Mouse (Mus musculus) forebrain, embryonic 16.5 days (tissue): ENCODE measurements at regions not wholly inside any gene's neighbourhood (a gene's known extent, or its start where the extent isn't known, plus 50 kb on each side); places are given as distances from the start of the nearest gene placed in this dataset.
A peak's percentile ranks its signal among the peaks of the same experiment; 100 is the strongest.

Experiments
- ATAC-seq: fragments of 200-750 bp; cut with Nextera tagmentation; 2 replicates; pipeline ENCODE4 v1.8.0; 2017; ENCODE audit warnings: mild to moderate bottlenecking, moderate library complexity
- H3K27ac ChIP-seq: fragments of 300-500 bp; sonication (generic); 2 replicates; pipeline ENCODE4 v1.5.1; 2014; ENCODE audit warnings: low read length, control low read depth
- H3K27me3 ChIP-seq: fragments of 300-500 bp; sonication (generic); replicated peaks from 2 replicates; pipeline ENCODE4 v1.6.1; 2014; ENCODE audit warnings: low read length; ENCODE audit not compliant: control insufficient read depth, insufficient read depth
- H3K36me3 ChIP-seq: fragments of 300-500 bp; sonication (generic); 2 replicates; pipeline ENCODE4 v1.6.1; 2014; ENCODE audit not compliant: control insufficient read depth, insufficient read depth
- H3K4me1 ChIP-seq: fragments of 300-500 bp; sonication (generic); replicated peaks from 2 replicates; pipeline ENCODE4 v1.6.1; 2014; ENCODE audit warnings: low read length; ENCODE audit not compliant: control insufficient read depth, insufficient read depth
- H3K4me2 ChIP-seq: fragments of 300-500 bp; sonication (generic); 2 replicates; pipeline ENCODE4 v1.6.1; 2014; ENCODE audit warnings: mild to moderate bottlenecking, low read length, control low read depth
- H3K4me3 ChIP-seq: fragments of 300-500 bp; sonication (generic); replicated peaks from 2 replicates; pipeline ENCODE4 v1.5.1; 2014; ENCODE audit warnings: mild to moderate bottlenecking, low read length, control low read depth
- H3K9ac ChIP-seq: fragments of 300-500 bp; sonication (generic); replicated peaks from 2 replicates; pipeline ENCODE4 v1.6.1; 2014; ENCODE audit warnings: low read depth, low read length, control low read depth
- H3K9me3 ChIP-seq: fragments of 300-500 bp; sonication (generic); 2 replicates; pipeline ENCODE4 v1.6.1; 2016; ENCODE audit warnings: low read length; ENCODE audit not compliant: control insufficient read depth
- WGBS: fragments of 180-500 bp; shearing (Covaris S2); extraction: QIAGEN DNeasy Blood & Tissue Kit; methylation state at CpG from one replicate; pipeline ENCODE4 v1.1.7; 2014; 5-methylcytosine and 5-hydroxymethylcytosine counted together

DNA sequence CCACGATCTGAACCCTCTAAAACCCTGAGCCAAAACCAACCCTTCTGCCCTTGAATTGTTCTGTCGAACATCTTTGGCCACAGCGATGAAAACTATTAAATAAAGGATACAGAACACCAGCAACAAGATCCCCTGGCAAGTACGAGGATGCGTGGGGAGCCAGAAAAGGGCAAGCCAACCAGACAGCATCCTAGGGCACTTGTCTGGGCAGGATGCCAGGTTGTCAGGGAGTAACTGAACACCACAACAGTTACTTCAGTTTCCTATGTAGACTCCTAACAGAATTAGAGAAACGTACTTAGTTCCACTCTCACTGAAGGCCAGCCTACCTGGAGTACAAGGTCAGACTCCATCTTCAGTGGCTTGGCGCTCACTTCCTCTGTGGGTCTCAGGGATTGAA, 138.4 kb upstream of the Med14 start:
- no peak overlapping the region for H3K4me2 ChIP-seq
- no peak overlapping the region for H3K9ac ChIP-seq
- 72% methylated on average over 7 of the region's 7 CpGs for WGBS
- H3K27ac ChIP-seq = no peak overlapping the region
- H3K4me3 ChIP-seq = no peak overlapping the region
- no peaks in the 10 kb centered on the region for H3K4me1 ChIP-seq
- no peaks in the 10 kb centered on the region for H3K9me3 ChIP-seq
- no peaks in the 10 kb centered on the region for H3K27me3 ChIP-seq
- no peaks in the 10 kb centered on the region for H3K36me3 ChIP-seq
- ATAC-seq = no peak

DNA sequence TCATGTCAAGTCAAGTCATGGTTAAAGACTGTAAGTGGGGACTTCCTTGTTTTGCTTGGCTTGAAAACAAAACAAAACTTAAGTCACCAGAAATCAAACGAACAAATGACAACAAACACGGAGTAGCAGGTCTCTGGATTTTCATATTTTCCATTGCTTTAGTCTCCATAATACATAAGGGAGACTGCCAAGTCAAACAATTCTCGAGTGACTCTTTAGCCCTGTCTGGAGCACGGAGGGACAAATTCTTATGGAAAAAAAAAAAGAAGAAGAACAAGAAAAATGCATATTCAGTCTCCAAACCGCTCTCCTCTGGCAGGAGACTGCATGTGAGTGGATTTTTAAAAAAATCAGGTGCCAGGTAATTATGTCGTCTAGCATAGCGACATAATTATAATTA, 129.6 kb upstream of the Med14 start:
- ATAC-seq = no peak
- Histone ChIP-seq H3K27ac (no peak overlapping the region), H3K36me3 (no peaks in the 10 kb centered on the region), H3K9ac (no peak overlapping the region), H3K4me3 (no peak overlapping the region), H3K4me2 (no peak overlapping the region), H3K27me3 (no peaks in the 10 kb centered on the region), H3K4me1 (peaks cover 2% of the 10 kb centered on the region; the same call in 1 of the 2 replicates), H3K9me3 (no peaks in the 10 kb centered on the region)
- WGBS = 64% methylated on average over 7 of the region's 7 CpGs

DNA sequence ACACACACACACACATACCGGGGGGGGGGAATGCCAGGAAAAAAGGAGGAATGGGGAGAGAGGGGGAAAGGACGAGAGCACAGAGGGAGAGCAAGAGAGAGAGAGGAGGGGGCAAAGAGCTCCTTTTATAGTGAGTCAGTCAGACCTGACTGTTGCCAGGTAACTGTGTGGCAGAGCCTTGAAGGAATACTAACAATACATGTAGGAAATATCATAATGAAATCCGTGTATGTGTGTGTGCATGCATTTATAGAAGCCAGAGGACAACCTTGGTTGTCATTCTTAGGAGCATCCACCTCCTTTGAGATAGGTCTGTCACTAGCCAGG, 127.6 kb upstream of the Med14 start:
- no peak overlapping the region; the same call in 1 of the 2 replicates for H3K4me2 ChIP-seq
- ATAC-seq = peak; percentile 69
- no peak overlapping the region for H3K4me3 ChIP-seq
- no peak overlapping the region for H3K9ac ChIP-seq
- peak overlapping the region; percentile 72 for H3K27ac ChIP-seq
- peaks cover 2% of the 10 kb centered on the region; the same call in 1 of the 2 replicates for H3K4me1 ChIP-seq
- 6% methylated on average over 2 of the region's 3 CpGs for WGBS
- no peaks in the 10 kb centered on the region for H3K27me3 ChIP-seq
- no peaks in the 10 kb centered on the region for H3K9me3 ChIP-seq
- H3K36me3 ChIP-seq = no peaks in the 10 kb centered on the region

DNA sequence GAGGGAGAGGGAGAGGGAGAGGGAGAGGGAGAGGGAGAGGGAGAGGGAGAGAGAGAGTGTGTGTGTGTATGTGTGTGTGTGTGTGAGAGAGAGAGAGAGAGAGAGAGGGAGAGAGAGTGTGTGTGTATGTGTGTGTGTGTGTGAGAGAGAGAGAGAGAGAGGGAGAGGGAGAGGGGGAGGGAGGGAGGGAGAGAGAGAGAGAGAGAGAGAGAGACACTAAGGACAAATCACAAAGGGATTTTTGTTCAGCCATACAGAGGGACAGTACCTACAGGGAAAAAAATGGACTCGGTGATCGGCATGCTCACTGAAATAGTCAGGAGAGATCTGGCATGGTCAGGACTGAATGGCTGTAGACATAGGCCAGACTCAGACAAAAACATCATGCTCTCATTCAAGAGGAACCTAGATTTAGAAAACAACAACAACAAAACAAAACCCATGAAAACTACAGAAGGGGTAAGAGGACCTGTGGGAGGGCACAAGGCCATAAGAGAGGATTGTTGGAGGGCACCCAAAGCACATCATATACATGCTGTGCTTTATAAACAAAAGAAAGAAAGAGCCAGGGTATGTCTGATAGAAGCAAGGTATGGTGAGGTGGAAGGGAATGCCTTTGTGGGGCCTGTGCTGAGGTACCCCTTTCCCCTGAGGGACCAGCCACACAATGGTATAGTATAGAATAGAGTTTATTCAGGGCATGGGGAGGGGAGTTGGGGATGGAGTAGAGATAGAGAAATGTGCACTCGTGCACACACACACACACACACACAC, 127.0 kb upstream of the Med14 start:
- peak overlapping the region; percentile 61 for H3K27ac ChIP-seq
- peak overlapping the region; percentile 36 for H3K4me2 ChIP-seq
- H3K4me1 ChIP-seq = peaks cover 2% of the 10 kb centered on the region; the same call in 1 of the 2 replicates
- H3K4me3 ChIP-seq = peak overlapping the region; percentile 7; the same call in 1 of the 2 replicates
- peak; percentile 64 for ATAC-seq
- no peaks in the 10 kb centered on the region for H3K36me3 ChIP-seq
- 0 out of 2 replicates have a peak overlapping the region, but pooled peaks have one; percentile 17 for H3K9ac ChIP-seq
- H3K27me3 ChIP-seq = no peaks in the 10 kb centered on the region
- whole genome bisulfite sequencing = 37% methylated on average over 3 of the region's 3 CpGs
- no peaks in the 10 kb centered on the region for H3K9me3 ChIP-seq

DNA sequence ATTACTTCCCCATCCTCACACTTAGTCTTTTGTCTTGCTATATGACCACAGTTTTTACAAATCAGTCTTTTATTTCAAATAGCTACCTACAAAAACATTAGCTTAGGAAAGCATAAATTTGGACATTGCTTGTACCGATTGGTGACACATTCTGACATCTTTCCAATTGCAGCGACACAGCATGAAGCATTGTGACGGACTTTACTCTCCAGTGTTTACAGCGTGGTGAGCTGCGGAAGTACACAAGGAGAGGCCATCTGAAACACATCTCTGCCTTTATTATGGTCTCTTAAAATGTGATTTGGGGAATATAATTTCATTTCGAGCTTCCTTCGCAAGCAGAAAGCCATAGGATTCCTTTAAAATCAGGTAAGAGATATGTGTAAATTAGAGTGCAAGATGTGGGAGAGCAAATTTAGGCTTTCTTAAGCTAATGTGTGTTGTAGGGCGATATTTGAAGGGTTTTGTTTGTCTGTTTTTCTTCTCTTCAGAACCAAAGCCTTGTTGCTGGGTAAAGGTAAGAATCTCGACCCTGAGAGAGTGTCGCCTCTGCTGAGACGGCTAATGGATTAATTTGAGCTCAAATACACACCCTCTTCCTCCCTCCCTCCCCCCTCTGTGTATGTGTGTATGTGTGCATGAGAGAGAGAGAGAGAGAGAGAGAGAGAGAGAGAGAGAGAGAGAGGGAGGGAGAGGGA, 126.3 kb upstream of the Med14 start:
- Histone ChIP-seq H3K4me1 (peaks cover 2% of the 10 kb centered on the region; the same call in 1 of the 2 replicates), H3K27me3 (no peaks in the 10 kb centered on the region), H3K27ac (peak overlapping the region; percentile 55), H3K4me2 (peak overlapping the region; percentile 24), H3K9me3 (no peaks in the 10 kb centered on the region), H3K36me3 (no peaks in the 10 kb centered on the region), H3K9ac (no peak overlapping the region), H3K4me3 (no peak overlapping the region)
- WGBS = 30% methylated on average over 11 of the region's 11 CpGs
- peak; percentile 61 for ATAC-seq

DNA sequence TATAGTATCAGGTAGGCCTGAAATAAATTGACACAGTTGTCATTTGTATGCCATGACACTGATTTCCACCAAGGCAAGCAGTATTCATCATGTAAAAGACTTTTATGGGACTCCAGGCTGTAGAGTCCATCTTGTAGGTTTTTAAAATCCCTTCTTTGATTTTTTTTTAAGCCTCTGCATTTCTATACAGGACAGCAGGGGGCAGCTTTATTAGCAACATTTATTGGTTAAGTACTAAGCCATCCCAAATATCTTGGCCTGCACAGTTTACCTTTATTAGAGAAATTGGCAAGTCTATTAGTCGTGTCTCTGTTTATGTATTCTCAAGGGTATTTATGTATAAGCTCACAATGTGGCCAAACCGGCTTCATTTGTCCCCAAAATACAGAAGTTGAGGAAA, 125.6 kb upstream of the Med14 start:
- Histone ChIP-seq H3K36me3 (no peaks in the 10 kb centered on the region), H3K9ac (no peak overlapping the region), H3K4me1 (peaks cover 2% of the 10 kb centered on the region; the same call in 1 of the 2 replicates), H3K27ac (no peak overlapping the region), H3K27me3 (no peaks in the 10 kb centered on the region), H3K4me3 (no peak overlapping the region), H3K9me3 (no peaks in the 10 kb centered on the region), H3K4me2 (no peak overlapping the region)
- 28% methylated on average over 2 of the region's 2 CpGs for whole genome bisulfite sequencing
- ATAC-seq = no peak

DNA sequence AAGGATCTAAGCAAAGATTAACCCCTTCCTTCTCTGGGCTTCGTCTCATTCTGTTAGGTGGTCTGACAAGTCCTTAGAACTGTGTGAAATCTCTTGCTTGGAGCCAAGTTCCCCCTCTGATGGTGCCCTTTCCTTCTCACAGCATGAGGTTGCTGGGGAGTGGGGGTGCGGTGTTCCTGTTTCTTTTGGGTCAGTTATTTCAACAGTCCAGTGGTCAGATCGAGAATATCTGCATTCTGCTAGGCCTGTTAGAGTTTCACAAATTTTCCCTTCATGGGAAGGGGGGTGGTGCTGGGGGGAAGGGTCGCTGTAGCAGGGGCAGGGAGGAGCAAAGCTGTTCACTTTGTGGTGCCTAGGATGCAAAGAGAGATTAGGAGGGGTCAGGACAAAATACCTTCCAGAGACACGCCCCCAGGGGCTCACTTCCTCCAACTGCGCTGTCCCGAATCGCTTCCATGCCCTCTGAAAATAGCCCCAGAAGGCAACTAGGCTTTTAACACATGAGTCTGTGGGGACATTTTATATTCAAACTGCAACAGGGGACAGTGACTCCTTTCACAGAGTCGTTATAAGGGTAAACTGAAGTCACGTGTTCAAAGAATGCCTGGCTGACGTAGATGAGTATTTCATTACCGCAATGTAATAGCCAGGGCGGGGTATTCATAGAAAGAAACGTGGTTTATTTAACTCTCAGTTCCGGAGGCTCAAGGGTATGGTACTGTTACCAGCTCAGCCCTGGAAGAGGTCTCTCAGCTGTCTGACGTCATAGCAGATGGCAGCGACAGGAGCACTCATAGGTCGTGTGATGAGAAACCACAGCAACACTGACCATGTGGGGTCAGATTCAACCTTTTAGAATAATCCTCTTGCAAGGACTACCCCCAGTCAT, 124.5 kb upstream of the Med14 start:
- no peaks in the 10 kb centered on the region for H3K27me3 ChIP-seq
- H3K27ac ChIP-seq = no peak overlapping the region
- H3K4me3 ChIP-seq = no peak overlapping the region

DNA sequence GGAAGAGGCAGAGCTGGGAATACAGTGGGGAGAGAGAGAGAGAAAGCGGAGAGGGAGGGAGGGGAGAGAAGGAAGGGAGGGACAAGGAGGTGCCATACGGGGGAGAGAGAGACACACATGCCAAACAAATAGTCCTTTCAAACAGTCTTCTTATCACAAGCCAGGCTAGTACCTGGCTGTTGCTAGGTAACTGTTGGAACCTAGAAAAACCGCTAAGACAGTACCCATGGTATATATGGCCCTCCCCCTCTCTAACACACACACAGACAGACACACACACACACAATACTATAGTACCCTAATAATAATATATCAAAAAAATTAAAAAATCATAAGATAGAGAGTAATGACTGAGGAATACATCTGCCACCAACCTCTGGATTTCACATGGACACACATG, 117.4 kb upstream of the Med14 start:
- Histone ChIP-seq H3K4me1 (no peaks in the 10 kb centered on the region), H3K4me3 (no peak overlapping the region), H3K9me3 (no peaks in the 10 kb centered on the region), H3K27me3 (no peaks in the 10 kb centered on the region), H3K4me2 (no peak overlapping the region), H3K27ac (no peak overlapping the region), H3K9ac (no peak overlapping the region), H3K36me3 (no peaks in the 10 kb centered on the region)
- peak; percentile 45; the same call in 1 of the 2 replicates for ATAC-seq
- 51% methylated on average over 3 of the region's 3 CpGs for WGBS

More for the DNA sequence above, 124.5 kb upstream of the Med14 start:
- no peak overlapping the region for H3K9ac ChIP-seq
- H3K36me3 ChIP-seq = no peaks in the 10 kb centered on the region
- no peak overlapping the region; the same call in 1 of the 2 replicates for H3K4me2 ChIP-seq
- ATAC-seq = no peak
- H3K9me3 ChIP-seq = no peaks in the 10 kb centered on the region
- H3K4me1 ChIP-seq = peaks cover 2% of the 10 kb centered on the region; the same call in 1 of the 2 replicates
- WGBS = 31% methylated on average over 18 of the region's 18 CpGs

DNA sequence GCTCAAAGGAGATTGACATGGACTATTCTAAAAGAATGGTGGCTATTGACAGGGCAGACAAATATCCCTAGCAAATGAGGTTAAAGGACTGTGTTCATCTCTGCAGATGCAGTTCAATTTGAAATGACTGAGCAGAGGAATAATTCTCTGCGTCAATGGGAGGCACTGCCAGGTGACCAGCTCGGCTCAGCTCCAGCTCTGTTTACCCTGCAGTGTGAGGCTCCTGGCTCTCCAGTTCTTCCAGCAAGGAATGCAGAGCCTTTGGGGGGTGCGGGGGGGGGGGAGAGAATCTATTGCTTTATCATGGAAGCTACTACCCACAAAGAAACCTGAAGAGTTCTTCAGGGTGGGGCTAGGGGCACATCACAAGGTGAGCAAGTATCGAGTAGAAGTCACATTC, 115.6 kb upstream of the Med14 start:
- H3K27me3 ChIP-seq = no peaks in the 10 kb centered on the region
- H3K4me1 ChIP-seq = 0 out of 2 replicates have a peak, but pooled peaks cover 3% of the 10 kb centered on the region
- H3K27ac ChIP-seq = no peak overlapping the region
- H3K4me3 ChIP-seq = no peak overlapping the region
- no peak for ATAC-seq
- H3K4me2 ChIP-seq = no peak overlapping the region
- H3K9ac ChIP-seq = no peak overlapping the region
- no peaks in the 10 kb centered on the region for H3K36me3 ChIP-seq
- H3K9me3 ChIP-seq = no peaks in the 10 kb centered on the region
- 32% methylated on average over 4 of the region's 4 CpGs for WGBS
